ENCODE assay signal across 15 mouse cellular contexts in genomic region chr8:121229550-121229949, GRCm38 (mm10).
DNase-seq lines count a peak whose midpoint lies in the region; ATAC-seq and TF ChIP-seq lines count a peak whose summit lies in the region.
"Had no signal": no experiment of that assay in that cellular context is flagged by ENCODE, and none has a peak within 500 bp of the region (broad histone marks: within the 10 kb centered on the region; RNA-seq: fewer than 3 reads in every experiment).

No protein-coding gene starts in this region.

- CTCF ChIA-PET in Patski (lab: Charles Lee): interaction anchor here (0.6 to 1.1 kb wide), 2 partner anchors 103 to 104 kb away, joined by 3 read pairs; no protein-coding TSS in a partner anchor

- H3K4me3 ChIP-seq in hindbrain, embryonic 10.5 days: no peak overlapping the region
- no peak overlapping the region for H3K4me3 ChIP-seq in hindbrain, embryonic 16.5 days (ENCODE audit: low read length)
- no peak overlapping the region for H3K4me3 ChIP-seq in midbrain, embryonic 10.5 days
- no peak overlapping the region for H3K4me3 ChIP-seq in midbrain, postnatal 0 days (ENCODE audit: low read depth, low read length)
- H3K4me3 ChIP-seq: hindbrain, embryonic 12.5 days; left cerebral cortex, adult 2 months; liver, embryonic 12.5 days had no signal

- 31% methylated on average over 7 of the region's 7 CpGs for WGBS in hindbrain, embryonic 10.5 days
- WGBS in hindbrain, embryonic 16.5 days: 35% methylated on average over 7 of the region's 7 CpGs
- WGBS in midbrain, embryonic 10.5 days: 40% methylated on average over 7 of the region's 7 CpGs
- WGBS in midbrain, postnatal 0 days: 52% methylated on average over 6 of the region's 7 CpGs

- in situ Hi-C loops in Patski (cut with MboI; ENCODE audit: low pct_unique_long_range_greater_than_20kb): no loop called here

- H3K27ac ChIP-seq in hindbrain, embryonic 10.5 days: peak overlapping the region; percentile 50; the same call in 1 of the 2 replicates
- no peak overlapping the region for H3K27ac ChIP-seq in hindbrain, embryonic 16.5 days (ENCODE audit: low read depth, low read length)
- H3K27ac ChIP-seq in midbrain, embryonic 10.5 days (replicated peaks): peak overlapping the region; percentile 33; the same call in 1 of the 2 replicates
- no peak overlapping the region for H3K27ac ChIP-seq in midbrain, postnatal 0 days (ENCODE audit: low read depth, low read length)
- H3K27ac ChIP-seq: hindbrain, embryonic 12.5 days; left cerebral cortex, adult 2 months; liver, embryonic 12.5 days had no signal

- H3K27me3 ChIP-seq in hindbrain, embryonic 10.5 days (ENCODE audit: insufficient read depth, poor library complexity, severe bottlenecking): peaks cover 34% of the 10 kb centered on the region
- H3K27me3 ChIP-seq in hindbrain, embryonic 16.5 days (replicated peaks; ENCODE audit: control insufficient read depth, insufficient read depth, low read length): no peaks in the 10 kb centered on the region
- H3K27me3 ChIP-seq in midbrain, embryonic 10.5 days (ENCODE audit: low read depth, poor library complexity, severe bottlenecking): peaks cover 8% of the 10 kb centered on the region; the same call in 1 of the 2 replicates
- H3K27me3 ChIP-seq in midbrain, postnatal 0 days (ENCODE audit: insufficient read depth, low read length): no peaks in the 10 kb centered on the region
- H3K27me3 ChIP-seq in Patski: no peaks in the 10 kb centered on the region

- H3K9me3 ChIP-seq in hindbrain, embryonic 10.5 days: no peaks in the 10 kb centered on the region
- no peaks in the 10 kb centered on the region for H3K9me3 ChIP-seq in hindbrain, embryonic 16.5 days (ENCODE audit: control insufficient read depth, low read length)
- H3K9me3 ChIP-seq in midbrain, embryonic 10.5 days (replicated peaks): no peaks in the 10 kb centered on the region
- H3K9me3 ChIP-seq in midbrain, postnatal 0 days (ENCODE audit: low read length): no peaks in the 10 kb centered on the region
- H3K9me3 ChIP-seq: hindbrain, embryonic 12.5 days; liver, embryonic 12.5 days had no signal

- no peak for TF ChIP-seq CTCF in midbrain, postnatal 0 days (IDR thresholded peaks at IDR 0.05)
- no peak for TF ChIP-seq CTCF in Patski (IDR thresholded peaks at IDR 0.05)

- no peak overlapping the region for H3K9ac ChIP-seq in hindbrain, embryonic 16.5 days (ENCODE audit: low read depth, low read length)
- H3K9ac ChIP-seq in midbrain, postnatal 0 days (replicated peaks; ENCODE audit: low read length, poor library complexity, severe bottlenecking): no peak overlapping the region
- H3K9ac ChIP-seq: hindbrain, embryonic 12.5 days; liver, embryonic 12.5 days had no signal

- H3K4me1 ChIP-seq in hindbrain, embryonic 10.5 days (replicated peaks): peaks cover 34% of the 10 kb centered on the region
- H3K4me1 ChIP-seq in hindbrain, embryonic 16.5 days (ENCODE audit: control insufficient read depth, insufficient read depth, low read depth, low read length): no peaks in the 10 kb centered on the region
- H3K4me1 ChIP-seq in midbrain, embryonic 10.5 days: peaks cover 22% of the 10 kb centered on the region
- H3K4me1 ChIP-seq in midbrain, postnatal 0 days (ENCODE audit: insufficient read depth, low read length): no peaks in the 10 kb centered on the region
- H3K4me1 ChIP-seq: liver, embryonic 12.5 days had no signal

- POLR2A ChIA-PET in Patski (lab: Charles Lee): no interaction called here

- DNase-seq in hindbrain, embryonic 10.5 days (ENCODE audit: low spot score): peak; percentile 33
- peak; percentile 33 for DNase-seq in midbrain, embryonic 10.5 days (ENCODE audit: low spot score)
- DNase-seq in midbrain, postnatal 0 days (ENCODE audit: low spot score): no peak
- DNase-seq in Patski (ENCODE audit: low read depth, low spot score): no peak
- DNase-seq in thymus, postnatal 10 days (ENCODE audit: low spot score in 2 of 2): no peak
- no peak for DNase-seq in cerebellum, adult 11 months
- DNase-seq: cerebellum, adult 9-10 months; midbrain, embryonic 14.5 days; retina, postnatal 1 day; thymus, adult 18-20 months had no signal

- H3K36me3 ChIP-seq in hindbrain, embryonic 10.5 days: no peaks in the 10 kb centered on the region
- no peaks in the 10 kb centered on the region for H3K36me3 ChIP-seq in hindbrain, embryonic 16.5 days (ENCODE audit: control insufficient read depth, insufficient read depth, low read length)
- H3K36me3 ChIP-seq in midbrain, embryonic 10.5 days: no peaks in the 10 kb centered on the region
- no peaks in the 10 kb centered on the region for H3K36me3 ChIP-seq in midbrain, postnatal 0 days (ENCODE audit: insufficient read depth, low read length)
- H3K36me3 ChIP-seq: hindbrain, embryonic 12.5 days; liver, embryonic 12.5 days had no signal

- no peak overlapping the region for H3K4me2 ChIP-seq in hindbrain, embryonic 16.5 days (ENCODE audit: low read length)
- H3K4me2 ChIP-seq in midbrain, postnatal 0 days (ENCODE audit: low read depth, low read length, poor library complexity, severe bottlenecking): no peak overlapping the region
- H3K4me2 ChIP-seq: hindbrain, embryonic 12.5 days; liver, embryonic 12.5 days had no signal

- no peak for ATAC-seq in hindbrain, embryonic 16.5 days
- ATAC-seq in midbrain, postnatal 0 days (ENCODE audit: low FRiP score): no peak
- peak; percentile 47 for ATAC-seq in Patski
- ATAC-seq: forebrain, embryonic 16.5 days; liver, embryonic 12.5 days had no signal

Comparison
In these comparisons a context has a peak if more than half of its experiments do, and no peak if none do; other contexts are left out.
1. DNase-seq: peak in hindbrain, embryonic 10.5 days (single experiment) and midbrain, embryonic 10.5 days (single experiment); none in midbrain, postnatal 0 days (single experiment), Patski (single experiment), thymus, postnatal 10 days (0 of 2) and cerebellum, adult 11 months (single experiment).
2. H3K27ac ChIP-seq: peak in hindbrain, embryonic 10.5 days (single experiment) and midbrain, embryonic 10.5 days (single experiment); none in hindbrain, embryonic 16.5 days (single experiment) and midbrain, postnatal 0 days (single experiment).